Mouse (Mus musculus) ES-Bruce4 (cell line): ENCODE data around the gene Col13a1. TPM values are rescaled to one million over a fixed set of nuclear protein-coding genes. Genes with fewer than 3 reads are reported as not detected.
A peak's percentile ranks its signal among the peaks of the same experiment; 100 is the strongest.

ENCODE experiments used
- H3K27ac ChIP-seq: 2 replicates; pipeline ENCODE4 v1.5.1; 2012; ENCODE audit warnings: low read length, inconsistent platforms; ENCODE audit not compliant: insufficient read depth
- H3K27me3 ChIP-seq: 2 replicates; pipeline ENCODE4 v1.6.1; 2012; ENCODE audit warnings: mild to moderate bottlenecking, low read length, inconsistent platforms; ENCODE audit not compliant: control insufficient read depth, poor library complexity, insufficient read depth, severe bottlenecking
- H3K36me3 ChIP-seq: 2 replicates; pipeline ENCODE4 v1.6.1; 2012; ENCODE audit warnings: inconsistent platforms, mild to moderate bottlenecking, low read length, moderate library complexity; ENCODE audit not compliant: control insufficient read depth, poor library complexity, insufficient read depth, severe bottlenecking
- H3K4me1 ChIP-seq: one replicate; pipeline ENCODE4 v1.8.1; 2011; ENCODE audit warnings: low read length; ENCODE audit not compliant: control insufficient read depth, insufficient read depth
- H3K4me3 ChIP-seq: 2 replicates; pipeline ENCODE4 v1.5.1; 2011; ENCODE audit warnings: low read depth, mild to moderate bottlenecking, low read length
- H3K9ac ChIP-seq: 2 replicates; pipeline ENCODE4 v1.6.1; 2012; ENCODE audit warnings: low read depth, mild to moderate bottlenecking, inconsistent platforms; ENCODE audit not compliant: poor library complexity, severe bottlenecking
- H3K9me3 ChIP-seq: replicated peaks from 2 replicates; pipeline ENCODE4 v1.6.1; 2012; ENCODE audit warnings: mild to moderate bottlenecking, low read length, inconsistent platforms; ENCODE audit not compliant: control insufficient read depth, poor library complexity, insufficient read depth, severe bottlenecking
- CTCF ChIP-seq: IDR thresholded peaks from one replicate; pipeline ENCODE4 v1.8.1; 2011; ENCODE audit warnings: low read depth, low read length
- EP300 ChIP-seq: IDR thresholded peaks from 2 replicates; pipeline ENCODE4 v1.6.1; 2011; ENCODE audit warnings: low read depth, low read length; ENCODE audit not compliant: insufficient read depth
- POLR2A ChIP-seq: IDR thresholded peaks from one replicate; pipeline ENCODE4 v1.8.1; 2011; ENCODE audit warnings: low read length; ENCODE audit not compliant: insufficient read depth
- polyA plus RNA-seq: library from polyadenylated mRNA; stranded (reverse); fragments of >200 nt; gene quantifications from 2 replicates; pipeline ENCODE4 v1.2.4, GENCODE M21; 2011; ENCODE audit warnings: low read depth; ENCODE audit not compliant: missing spikeins, insufficient read depth, insufficient read length

The Col13a1 gene
- polyA plus RNA-seq, 1 experiment, result 1.0 TPM

DNA sequence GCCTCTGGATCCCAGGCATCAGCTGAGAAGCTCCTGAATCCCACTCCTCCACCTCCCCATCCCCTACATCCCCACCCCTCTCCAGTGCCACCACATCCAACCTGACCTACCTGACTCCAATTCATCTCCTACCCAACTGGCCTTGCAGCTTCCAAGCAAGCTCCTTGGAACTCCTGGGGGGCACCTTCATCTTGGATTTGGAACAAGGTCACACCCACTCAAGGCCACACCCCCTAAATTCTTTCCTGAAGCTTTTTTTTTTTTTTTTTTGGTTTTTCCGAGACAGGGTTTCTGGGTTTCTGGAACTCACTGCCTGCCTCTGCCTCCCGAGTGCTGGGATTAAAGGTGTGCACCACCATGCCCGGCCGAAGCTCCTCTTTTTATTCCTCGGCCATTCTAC, 34.3 kb upstream of the Col13a1 start:
- Histone ChIP-seq H3K9ac (no peak overlapping the region), H3K27me3 (no peaks in the 10 kb centered on the region), H3K4me1 (peaks cover 15% of the 10 kb centered on the region), H3K36me3 (no peaks in the 10 kb centered on the region), H3K27ac (no peak overlapping the region), H3K9me3 (no peaks in the 10 kb centered on the region), H3K4me3 (no peak overlapping the region)
- TF ChIP-seq EP300, result no peak

DNA sequence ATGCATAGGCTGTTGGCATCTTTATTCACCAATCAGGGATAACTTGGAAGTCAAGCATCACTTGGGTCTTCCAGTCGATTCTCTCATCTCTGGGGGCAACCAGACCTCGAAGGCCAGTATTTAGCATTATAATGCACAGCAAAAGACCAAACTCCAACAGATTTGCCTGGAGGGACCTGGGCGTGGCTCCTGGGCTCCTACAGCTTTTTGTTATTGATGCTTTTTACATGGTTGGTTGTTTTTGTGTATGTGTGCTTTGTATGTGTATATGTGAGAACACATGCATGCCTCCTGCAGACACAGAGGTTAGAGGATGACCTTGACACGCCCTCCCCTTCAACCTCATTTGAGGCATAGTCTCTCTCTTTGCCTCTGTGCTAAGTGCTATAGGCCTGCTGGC, 33.5 kb upstream of the Col13a1 start:
- Histone ChIP-seq H3K27ac (peak overlapping the region; percentile 17; the same call in 1 of the 2 replicates), H3K9me3 (no peaks in the 10 kb centered on the region), H3K27me3 (no peaks in the 10 kb centered on the region), H3K36me3 (no peaks in the 10 kb centered on the region), H3K4me3 (no peak overlapping the region), H3K9ac (no peak overlapping the region), H3K4me1 (peaks cover 15% of the 10 kb centered on the region)
- peak; percentile 50; the same call in 1 of the 2 replicates for TF ChIP-seq EP300
- no peak for TF ChIP-seq POLR2A
- TF ChIP-seq CTCF, result no peak

DNA sequence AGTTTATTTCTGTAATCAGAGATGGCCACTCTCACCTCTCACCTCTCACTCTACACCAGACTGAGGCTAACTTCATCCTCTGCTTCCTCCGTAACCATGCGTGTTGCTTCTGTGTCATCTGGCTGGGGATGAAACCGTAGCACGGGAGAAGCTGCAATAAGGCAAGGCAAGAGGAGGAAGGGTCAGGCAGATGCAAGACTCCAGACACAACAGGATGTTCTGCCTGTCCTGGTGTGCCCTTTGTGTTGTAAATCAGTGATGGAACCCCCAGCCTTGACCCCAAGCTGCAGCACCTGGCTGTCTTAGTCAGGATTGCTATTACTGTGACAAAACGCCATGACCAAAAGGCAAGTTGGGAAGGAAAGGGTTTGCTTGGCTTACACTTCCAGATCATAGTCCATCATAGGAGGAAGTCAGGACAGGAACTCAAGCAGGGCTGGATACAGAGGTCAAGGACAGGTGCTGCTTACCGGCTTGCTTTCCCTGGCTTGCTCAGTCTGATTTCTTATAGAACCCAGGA, 31.1 kb upstream of the Col13a1 start:
- Histone ChIP-seq H3K4me3 (peak overlapping the region; percentile 15; the same call in 1 of the 2 replicates), H3K9ac (no peak overlapping the region), H3K36me3 (no peaks in the 10 kb centered on the region), H3K27me3 (no peaks in the 10 kb centered on the region), H3K4me1 (peaks cover 15% of the 10 kb centered on the region), H3K9me3 (no peaks in the 10 kb centered on the region), H3K27ac (0 out of 2 replicates have a peak overlapping the region, but pooled peaks have one; percentile 7)
- peak; percentile 96 for TF ChIP-seq EP300
- TF ChIP-seq POLR2A, result no peak

DNA sequence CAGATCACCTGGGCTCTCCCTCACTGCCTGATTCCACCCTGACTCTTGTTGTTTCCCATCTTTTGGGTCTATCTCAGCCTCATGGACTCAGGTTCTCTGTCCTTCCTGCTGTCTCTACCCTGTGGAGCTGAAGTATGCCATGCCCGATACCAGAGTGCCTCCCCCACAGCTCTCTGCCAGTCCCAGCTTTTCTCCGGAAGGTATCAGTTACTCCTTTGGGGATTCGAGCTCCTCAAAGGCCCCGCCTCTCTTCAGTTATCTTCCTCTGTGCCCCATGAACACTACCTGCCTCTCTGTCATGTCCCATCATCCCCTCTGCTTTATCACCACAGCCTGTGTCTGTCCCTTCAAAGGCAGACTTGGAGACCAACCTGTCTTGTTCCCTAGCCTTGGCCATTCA, 29.1 kb upstream of the Col13a1 start:
- Histone ChIP-seq H3K4me1 (peaks cover 11% of the 10 kb centered on the region), H3K4me3 (no peak overlapping the region), H3K9ac (no peak overlapping the region), H3K9me3 (no peaks in the 10 kb centered on the region), H3K36me3 (no peaks in the 10 kb centered on the region), H3K27me3 (no peaks in the 10 kb centered on the region), H3K27ac (no peak overlapping the region)
- TF ChIP-seq POLR2A, result no peak
- no peak for TF ChIP-seq CTCF
- no peak for TF ChIP-seq EP300

DNA sequence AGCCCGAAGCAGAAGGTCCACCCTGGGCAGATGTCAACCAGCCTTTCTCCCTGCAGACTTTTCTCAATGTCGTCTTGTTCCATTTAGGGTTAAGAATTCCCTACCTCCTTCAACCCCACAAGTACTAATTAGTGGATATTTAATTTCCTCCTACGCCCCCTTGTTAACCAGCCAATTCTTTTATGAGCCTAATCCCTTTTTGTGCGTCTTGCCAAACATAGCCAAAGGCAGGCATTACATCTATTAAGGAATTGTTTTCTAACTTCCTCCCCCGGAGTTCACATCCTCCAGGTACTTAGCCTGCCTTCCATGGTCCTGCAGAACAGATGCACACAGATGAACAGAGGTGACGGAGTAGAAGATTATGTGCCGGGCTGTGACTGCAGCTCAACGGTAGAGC, 27.5 kb upstream of the Col13a1 start:
- no peak overlapping the region for H3K9ac ChIP-seq
- no peak overlapping the region for H3K4me3 ChIP-seq
- no peaks in the 10 kb centered on the region for H3K27me3 ChIP-seq
- H3K4me1 ChIP-seq, result peaks cover 6% of the 10 kb centered on the region
- 0 out of 2 replicates have a peak, but pooled peaks cover 2% of the 10 kb centered on the region for H3K9me3 ChIP-seq
- TF ChIP-seq EP300, result no peak
- TF ChIP-seq CTCF, result no peak
- no peak for TF ChIP-seq POLR2A
- H3K36me3 ChIP-seq, result no peaks in the 10 kb centered on the region
- H3K27ac ChIP-seq, result no peak overlapping the region

DNA sequence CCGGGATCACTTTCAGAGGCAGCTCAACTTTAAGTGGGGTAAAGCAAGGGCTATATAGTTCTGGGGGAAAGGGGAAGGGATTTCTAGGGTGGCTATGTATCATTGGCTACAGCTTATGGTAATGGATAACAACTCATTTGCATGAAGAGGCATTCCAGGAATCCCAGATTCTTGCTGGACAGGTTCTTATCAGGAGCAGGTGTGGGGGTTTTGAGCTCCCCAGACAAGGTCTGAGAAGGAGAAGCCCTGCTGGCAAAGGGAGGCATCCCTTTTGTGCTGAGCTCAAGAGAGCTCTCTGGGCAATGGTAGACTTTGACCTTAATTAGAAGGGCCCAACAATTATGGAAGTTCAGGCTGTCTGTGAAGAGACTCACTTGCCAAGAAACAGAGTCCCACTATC, 21.3 kb upstream of the Col13a1 start:
- H3K27me3 ChIP-seq, result no peaks in the 10 kb centered on the region
- H3K9ac ChIP-seq, result no peak overlapping the region
- peak overlapping the region; percentile 60 for H3K27ac ChIP-seq
- H3K9me3 ChIP-seq, result peaks cover 8% of the 10 kb centered on the region; the same call in 1 of the 2 replicates
- no peaks in the 10 kb centered on the region for H3K36me3 ChIP-seq
- TF ChIP-seq EP300 (peak; percentile 78), CTCF (no peak)
- H3K4me1 ChIP-seq, result peaks cover 4% of the 10 kb centered on the region
- no peak overlapping the region for H3K4me3 ChIP-seq
